Mouse (Mus musculus) olfactory bulb, adult 2 months (tissue): Measurements from ENCODE around the gene Rab3gap1.

ENCODE experiments used
- CTCF ChIP-seq: fragments of 200-500 bp; IDR thresholded peaks from 2 replicates; pipeline ENCODE4 v1.5.1; 2012; ENCODE audit warnings: low read depth, mild to moderate bottlenecking, low read length, moderate library complexity; ENCODE audit not compliant: insufficient read depth
- POLR2A ChIP-seq: fragments of 200-500 bp; IDR thresholded peaks from 2 replicates; pipeline ENCODE4 v1.6.1; 2012; ENCODE audit warnings: mild to moderate bottlenecking, low read depth, low read length, moderate library complexity; ENCODE audit not compliant: insufficient read depth

- TF ChIP-seq POLR2A (no peak), CTCF (no peak)
Observed at GRCm38 (mm10) chr1:127937277-127937676, 68.7 kb downstream of the Rab3gap1 start.
